Mouse (Mus musculus) lung, postnatal 0 days (tissue): Measurements from ENCODE around the gene Cdca5.

Experiments used
- CTCF ChIP-seq: IDR thresholded peaks from 2 replicates; pipeline ENCODE4 v1.5.1; 2016; ENCODE audit warnings: antibody characterized with exemption, mild to moderate bottlenecking
- EP300 ChIP-seq: IDR thresholded peaks from 2 replicates; pipeline ENCODE4 v1.6.1; 2016; ENCODE audit warnings: antibody characterized with exemption, mild to moderate bottlenecking, control low read depth

DNA sequence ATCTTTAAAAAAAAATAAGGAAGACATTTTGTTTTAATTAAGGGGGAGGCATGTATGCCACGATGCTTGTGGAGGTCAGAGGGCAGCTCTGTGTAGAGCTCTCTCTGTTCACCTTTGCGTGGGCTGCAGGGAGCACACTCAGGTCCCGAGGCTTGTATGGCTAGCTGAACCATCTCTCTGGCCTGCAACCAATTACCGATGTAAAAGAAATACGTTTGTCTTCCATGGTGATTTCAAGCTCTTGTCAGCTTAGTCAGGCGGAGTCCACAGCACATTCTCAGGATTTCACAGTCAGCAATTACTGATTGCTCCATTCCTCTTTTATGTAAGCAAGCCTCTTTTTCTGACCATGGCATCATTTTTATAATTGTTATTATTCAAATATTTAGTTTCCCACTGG is 16.4 kb downstream of the Cdca5 start:
- TF ChIP-seq EP300 (no peak), CTCF (no peak)
